Mouse (Mus musculus) right cerebral cortex, postnatal 4 days (tissue): ENCODE measurements around the gene Mprip.
A peak's percentile ranks its signal among the peaks of the same experiment; 100 is the strongest.

ENCODE experiments used
- DNase-seq: peaks from one replicate; pipeline ENCODE4 v3.0.0-alpha.2; 2022

The Mprip gene

GRCm38 (mm10) chr11:59805656-59806055 is 144.6 kb downstream of the Mprip start:
- no peak for DNase-seq

- no peak for DNase-seq
Measured at GRCm38 (mm10) chr11:59808170-59808960, 147.3 kb downstream of the Mprip start.

- DNase-seq, result no peak
Measured at GRCm38 (mm10) chr11:59809071-59809669, 148.1 kb downstream of the Mprip start.

DNA sequence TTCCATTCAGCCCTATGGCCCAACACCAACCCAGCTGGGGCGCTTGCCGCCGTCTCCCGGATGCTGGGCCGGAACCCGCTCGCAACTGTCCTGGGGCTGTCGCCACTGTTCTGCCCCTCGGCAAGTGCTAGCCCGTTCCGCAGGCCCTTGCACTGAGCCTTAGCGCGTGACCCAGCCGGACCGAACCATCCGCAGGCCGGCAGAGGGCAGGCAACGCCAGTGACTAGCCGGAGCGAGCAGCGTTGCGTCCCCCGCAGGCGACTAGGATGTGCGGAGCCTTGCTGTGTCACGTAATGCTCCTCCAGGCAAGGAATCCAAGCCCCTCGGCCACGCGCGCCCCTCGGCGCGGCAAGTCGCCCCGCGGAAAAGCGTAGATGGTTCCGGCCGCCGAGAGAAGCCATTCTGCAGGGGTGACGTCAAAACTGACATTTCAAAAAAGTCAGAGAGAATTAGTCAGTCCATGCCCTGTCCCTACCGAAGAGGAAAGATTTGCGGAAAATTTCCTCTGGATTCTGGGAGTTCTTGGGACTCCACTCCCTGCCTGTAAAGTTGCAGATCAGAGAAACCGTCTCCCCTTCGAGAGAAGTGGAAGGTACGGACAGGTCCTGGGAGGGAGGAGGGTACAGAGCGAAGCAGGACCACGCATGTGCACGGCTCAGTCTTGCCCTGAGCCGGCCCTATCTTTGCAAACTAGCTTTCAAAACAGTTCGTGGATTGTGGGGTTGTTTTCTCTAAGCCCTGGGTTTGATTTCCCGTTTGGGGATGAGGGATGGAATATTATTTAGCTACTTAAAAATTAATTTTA is 148.8 kb downstream of the Mprip start, which contains the start of gene Flcn:
TSS of gene Flcn (minus strand) at position 347 of the 805 bp plus-strand sequence.
- DNase-seq, result peak; percentile 79

- no peak for DNase-seq
Measured at GRCm38 (mm10) chr11:59810480-59811158, 149.5 kb downstream of the Mprip start.

GRCm38 (mm10) chr11:59811211-59811610 is 150.1 kb downstream of the Mprip start:
- DNase-seq, result no peak

DNA sequence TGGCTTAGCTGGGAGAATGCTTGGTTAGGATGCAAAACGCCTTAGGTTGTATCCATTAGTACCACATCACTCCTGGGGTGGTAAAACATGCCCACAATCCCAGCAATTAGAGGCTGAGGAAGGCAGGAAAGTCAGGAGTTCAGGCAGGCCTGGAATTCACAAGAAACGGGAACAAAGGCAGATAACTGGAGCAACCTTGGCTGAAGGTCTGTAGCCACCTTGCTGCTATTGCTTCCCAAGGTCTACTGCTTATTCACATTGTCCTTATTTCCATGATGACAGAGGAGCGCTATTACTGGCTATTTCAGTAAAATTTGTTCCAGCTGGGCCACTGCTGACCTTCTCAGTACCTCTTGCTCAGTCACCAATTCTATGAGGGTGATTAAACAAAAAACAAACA is 152.2 kb downstream of the Mprip start:
- no peak for DNase-seq

- DNase-seq, result no peak
Measured at GRCm38 (mm10) chr11:59814311-59814710, 153.2 kb downstream of the Mprip start.

- no peak for DNase-seq
Measured at GRCm38 (mm10) chr11:59814936-59815335, 153.8 kb downstream of the Mprip start.

DNA sequence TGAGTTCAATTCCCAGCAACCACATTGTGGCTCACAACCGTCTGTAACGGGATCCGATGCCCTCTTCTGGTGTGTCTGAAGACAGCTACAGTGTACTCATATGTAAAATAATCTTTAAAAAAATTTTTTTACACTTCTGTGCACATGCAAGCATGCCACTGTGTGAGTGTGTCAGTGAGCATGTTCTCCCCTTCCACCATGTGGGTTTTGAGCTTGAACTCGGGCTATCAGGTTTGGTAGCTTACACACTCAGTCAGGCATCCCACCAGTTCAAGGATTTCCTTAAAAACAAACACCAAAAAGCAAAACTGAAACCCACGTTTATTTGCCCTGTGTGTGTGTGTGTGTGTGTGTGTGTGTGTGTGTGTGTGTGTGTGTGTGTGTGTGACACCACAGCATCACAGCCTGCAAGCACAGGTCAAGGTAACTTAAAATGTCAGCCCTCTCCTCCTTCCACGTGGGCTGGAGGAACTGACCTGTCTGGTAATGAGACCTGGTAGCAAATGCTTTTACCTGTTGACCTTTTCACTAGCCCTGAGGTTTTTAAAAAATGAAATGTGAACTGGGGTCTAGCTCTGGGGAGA is 154.5 kb downstream of the Mprip start:
- no peak for DNase-seq

GRCm38 (mm10) chr11:59817916-59818315 is 156.8 kb downstream of the Mprip start:
- DNase-seq, result no peak

GRCm38 (mm10) chr11:59821625-59822024 is 160.5 kb downstream of the Mprip start:
- no peak for DNase-seq
